Mouse (Mus musculus) CH12.LX (cell line): ENCODE measurements around the gene Psma5.

Experiments
- CTCF ChIP-seq, 2 experiments: IDR thresholded peaks in 1 of 2; conservative IDR thresholded peaks in 1 of 2; 2 replicates each; pipeline ENCODE4 v1.5.1; 2011 to 2012; ENCODE audit warnings: low read depth in 2 of 2, low read length in 2 of 2, improper control_type of control experiment in 1 of 2, inconsistent platforms in 1 of 2, mild to moderate bottlenecking in 1 of 2, moderate library complexity in 1 of 2
- POLR2A ChIP-seq: IDR thresholded peaks from 2 replicates; pipeline ENCODE4 v1.6.1; 2011; ENCODE audit warnings: low read depth, mild to moderate bottlenecking, improper control_type of control experiment, low read length

DNA sequence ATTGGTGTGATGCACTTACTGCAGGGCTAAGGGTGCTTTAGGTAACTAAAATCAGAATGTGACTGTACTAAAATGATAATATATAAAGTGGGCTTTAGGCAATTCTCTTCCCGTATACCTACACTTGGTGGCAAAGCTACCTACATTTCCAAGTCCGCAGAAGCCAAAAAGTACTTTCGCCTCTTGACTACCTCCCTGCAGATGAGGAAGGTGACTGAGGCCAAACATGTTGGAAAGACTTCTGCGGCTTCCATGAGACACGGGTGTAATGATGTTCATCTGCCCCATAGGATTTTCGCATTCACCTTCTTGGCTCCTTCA lies 26.5 kb downstream of the Psma5 start:
- TF ChIP-seq POLR2A, result no peak
- no peak for TF ChIP-seq CTCF (conservative IDR thresholded peaks at IDR 0.05 in 1 of 2, IDR thresholded peaks at IDR 0.05 in 1 of 2; ENCODE audit: low read depth in 2 of 2, low read length in 2 of 2)
